Mouse (Mus musculus): ENCODE measurements around the gene Lkaaear1. TPM values are rescaled to one million over a fixed set of nuclear protein-coding genes. Genes with fewer than 3 reads are reported as not detected.

Lkaaear1 gene
- polyA plus RNA-seq, 1 experiment from 2014 or later: not detected

DNA sequence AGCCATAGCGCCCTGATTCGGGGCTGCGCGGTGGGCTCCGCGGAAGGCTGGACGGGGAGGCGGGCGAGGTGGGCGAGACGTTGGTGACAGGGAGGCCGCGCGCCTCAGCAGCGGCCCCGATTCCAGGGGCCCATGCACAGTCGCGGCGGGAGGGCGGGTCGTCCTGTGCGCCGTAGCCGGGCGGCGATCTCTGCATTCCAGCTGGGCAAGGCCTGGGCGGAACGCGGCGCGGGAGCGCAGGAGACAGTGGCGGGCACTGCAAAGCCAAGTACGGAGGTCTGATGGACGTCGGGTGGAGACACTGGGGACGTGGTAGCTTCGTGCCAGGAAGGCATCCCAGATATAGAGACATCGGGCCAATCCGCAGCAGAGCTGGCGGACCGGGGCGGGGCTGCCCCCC is 26.9 kb downstream of the Lkaaear1 start, which contains the start of gene Sox18:
Gene Sox18 (minus strand): TSS at position 315 of the 400 bp plus-strand sequence.
- peak within 1 kb of the TSS; percentile 46; the same call in 1 of the 2 replicates for H3K27ac ChIP-seq (ENCODE audit: low read depth)
- peak; percentile 70 for DNase-seq
- peak within 1 kb of the TSS; percentile 71 for H3K4me2 ChIP-seq
- no peaks in the 10 kb centered on the region for H3K4me1 ChIP-seq (ENCODE audit: insufficient read depth)
- H3K4me3 ChIP-seq (ENCODE audit: low read depth, low read length): peak within 1 kb of the TSS; percentile 54
- peak; percentile 49 for ATAC-seq (ENCODE audit: insufficient read depth)
- no peak for TF ChIP-seq CTCF (IDR thresholded peaks at IDR 0.05; ENCODE audit: low read depth)
- no peaks in the 10 kb centered on the region for H3K9me3 ChIP-seq (ENCODE audit: low read depth, low read length)
- H3K27me3 ChIP-seq (ENCODE audit: insufficient read depth, low read length): peaks cover 43% of the 10 kb centered on the region
- WGBS: 1% methylated on average over 42 of the region's 43 CpGs
- H3K9ac ChIP-seq: peak within 1 kb of the TSS; percentile 56
- 0 out of 2 replicates have a peak, but pooled peaks cover 3% of the 10 kb centered on the region for H3K36me3 ChIP-seq (ENCODE audit: insufficient read depth)

- WGBS: 1% methylated on average over 41 of the region's 41 CpGs
- TF ChIP-seq CTCF (IDR thresholded peaks at IDR 0.05; ENCODE audit: low read depth): no peak
Observed at GRCm38 (mm10) chr2:181670913-181671311, 27.3 kb downstream of the Lkaaear1 start.

GRCm38 (mm10) chr2:181670285-181670912 is 27.8 kb downstream of the Lkaaear1 start:
- TF ChIP-seq CTCF (IDR thresholded peaks at IDR 0.05; ENCODE audit: low read depth): peak; percentile 37
- peak overlapping the region; percentile 36; the same call in 1 of the 2 replicates for H3K27ac ChIP-seq (ENCODE audit: low read depth)
- 3% methylated on average over 48 of the region's 56 CpGs for WGBS
- H3K9ac ChIP-seq: peak overlapping the region; percentile 56
- DNase-seq (peak; percentile 41), ATAC-seq (ENCODE audit: insufficient read depth) (peak; percentile 19; the same call in 1 of the 2 replicates)
- H3K4me3 ChIP-seq (ENCODE audit: low read depth, low read length): peak overlapping the region; percentile 54
- peak overlapping the region; percentile 71 for H3K4me2 ChIP-seq
- H3K27me3 ChIP-seq (ENCODE audit: insufficient read depth, low read length): peaks cover 43% of the 10 kb centered on the region
- 0 out of 2 replicates have a peak, but pooled peaks cover 3% of the 10 kb centered on the region for H3K36me3 ChIP-seq (ENCODE audit: insufficient read depth)
- no peaks in the 10 kb centered on the region for H3K4me1 ChIP-seq (ENCODE audit: insufficient read depth)
- H3K9me3 ChIP-seq (ENCODE audit: low read depth, low read length): no peaks in the 10 kb centered on the region

More at GRCm38 (mm10) chr2:181670913-181671311, 27.3 kb downstream of the Lkaaear1 start:
- Histone ChIP-seq H3K9ac (peak overlapping the region; percentile 56), H3K4me2 (peak overlapping the region; percentile 71), H3K4me3 (ENCODE audit: low read depth, low read length) (peak overlapping the region; percentile 54), H3K9me3 (ENCODE audit: low read depth, low read length) (no peaks in the 10 kb centered on the region), H3K4me1 (ENCODE audit: insufficient read depth) (no peaks in the 10 kb centered on the region), H3K27me3 (ENCODE audit: insufficient read depth, low read length) (peaks cover 43% of the 10 kb centered on the region), H3K27ac (ENCODE audit: low read depth) (peak overlapping the region; percentile 46; the same call in 1 of the 2 replicates), H3K36me3 (ENCODE audit: insufficient read depth) (0 out of 2 replicates have a peak, but pooled peaks cover 3% of the 10 kb centered on the region)
- DNase-seq (no peak), ATAC-seq (ENCODE audit: insufficient read depth) (0 out of 2 replicates have a peak, but pooled peaks have one; percentile 10)

GRCm38 (mm10) chr2:181663298-181663630 is 35.0 kb downstream of the Lkaaear1 start:
- no peak overlapping the region for H3K4me3 ChIP-seq (ENCODE audit: low read depth, low read length)
- ATAC-seq (ENCODE audit: insufficient read depth) (peak; percentile 18; the same call in 1 of the 2 replicates), DNase-seq (peak; percentile 56)
- TF ChIP-seq CTCF (IDR thresholded peaks at IDR 0.05; ENCODE audit: low read depth): no peak
- H3K9me3 ChIP-seq (ENCODE audit: low read depth, low read length): no peaks in the 10 kb centered on the region
- 0 out of 2 replicates have a peak, but pooled peaks cover 2% of the 10 kb centered on the region for H3K36me3 ChIP-seq (ENCODE audit: insufficient read depth)
- H3K27ac ChIP-seq (ENCODE audit: low read depth): peak overlapping the region; percentile 40; the same call in 1 of the 2 replicates
- H3K27me3 ChIP-seq (ENCODE audit: insufficient read depth, low read length): no peaks in the 10 kb centered on the region
- H3K4me2 ChIP-seq: no peak overlapping the region
- WGBS: 16% methylated on average over 4 of the region's 4 CpGs
- no peak overlapping the region for H3K9ac ChIP-seq
- no peaks in the 10 kb centered on the region for H3K4me1 ChIP-seq (ENCODE audit: insufficient read depth)

DNA sequence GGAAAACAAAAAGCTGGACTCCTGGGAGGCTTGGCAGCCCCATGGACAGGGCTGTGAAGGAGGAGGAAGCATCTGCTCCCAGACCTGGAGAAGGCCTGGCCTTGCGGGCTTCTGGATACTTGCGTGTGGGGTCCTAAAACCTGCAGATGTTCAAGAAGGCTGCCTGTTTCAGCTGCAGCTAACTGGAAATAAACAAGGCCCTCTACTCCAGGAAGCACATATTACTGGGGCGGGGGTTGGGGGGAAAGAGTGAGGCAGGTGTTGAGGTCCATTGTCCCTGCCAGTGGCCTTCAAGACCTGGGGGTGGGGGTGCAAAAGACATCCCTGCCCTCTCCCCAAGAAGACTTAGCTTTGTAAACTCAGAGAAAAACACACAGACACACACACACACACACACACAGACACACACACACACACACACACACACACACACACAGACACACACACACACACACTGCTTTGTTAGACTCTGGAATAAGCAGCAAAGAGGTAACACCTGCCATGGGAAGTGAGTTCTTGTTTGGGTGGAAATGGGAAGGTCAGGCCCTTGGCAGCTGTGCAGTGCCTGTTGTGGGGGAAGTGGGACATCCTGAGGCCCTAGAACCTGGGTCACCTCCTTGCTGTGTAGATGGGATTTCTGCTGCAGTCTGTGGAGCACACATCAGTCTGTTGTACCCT is 35.5 kb downstream of the Lkaaear1 start:
- H3K36me3 ChIP-seq (ENCODE audit: insufficient read depth): 0 out of 2 replicates have a peak, but pooled peaks cover 2% of the 10 kb centered on the region
- H3K27ac ChIP-seq (ENCODE audit: low read depth): peak overlapping the region; percentile 46; the same call in 1 of the 2 replicates
- H3K9ac ChIP-seq: no peak overlapping the region
- no peaks in the 10 kb centered on the region for H3K9me3 ChIP-seq (ENCODE audit: low read depth, low read length)
- H3K27me3 ChIP-seq (ENCODE audit: insufficient read depth, low read length): no peaks in the 10 kb centered on the region
- no peaks in the 10 kb centered on the region for H3K4me1 ChIP-seq (ENCODE audit: insufficient read depth)
- no peak overlapping the region for H3K4me2 ChIP-seq
- ATAC-seq (ENCODE audit: insufficient read depth) (peak; percentile 25; the same call in 1 of the 2 replicates), DNase-seq (peak; percentile 27)
- no peak for TF ChIP-seq CTCF (IDR thresholded peaks at IDR 0.05; ENCODE audit: low read depth)
- H3K4me3 ChIP-seq (ENCODE audit: low read depth, low read length): no peak overlapping the region
- 78% methylated on average over 3 of the region's 3 CpGs for WGBS

GRCm38 (mm10) chr2:181659609-181660055 is 38.6 kb downstream of the Lkaaear1 start:
- DNase-seq (peak; percentile 83), ATAC-seq (ENCODE audit: insufficient read depth) (peak; percentile 89)
- H3K27ac ChIP-seq (ENCODE audit: low read depth): no peak overlapping the region
- H3K36me3 ChIP-seq (ENCODE audit: insufficient read depth): peaks cover 31% of the 10 kb centered on the region
- no peaks in the 10 kb centered on the region for H3K4me1 ChIP-seq (ENCODE audit: insufficient read depth)
- TF ChIP-seq CTCF (IDR thresholded peaks at IDR 0.05; ENCODE audit: low read depth): peak; percentile 86
- H3K9me3 ChIP-seq (ENCODE audit: low read depth, low read length): no peaks in the 10 kb centered on the region
- H3K4me2 ChIP-seq: 0 out of 2 replicates have a peak overlapping the region, but pooled peaks have one; percentile 7
- no peak overlapping the region for H3K4me3 ChIP-seq (ENCODE audit: low read depth, low read length)
- 8% methylated on average over 9 of the region's 9 CpGs for WGBS
- H3K9ac ChIP-seq: no peak overlapping the region
- no peaks in the 10 kb centered on the region for H3K27me3 ChIP-seq (ENCODE audit: insufficient read depth, low read length)

Data from lung, embryonic 14.5 days (tissue).